Comparison of ENCODE assay signal across 25 mouse cellular contexts in the genomic region with DNA sequence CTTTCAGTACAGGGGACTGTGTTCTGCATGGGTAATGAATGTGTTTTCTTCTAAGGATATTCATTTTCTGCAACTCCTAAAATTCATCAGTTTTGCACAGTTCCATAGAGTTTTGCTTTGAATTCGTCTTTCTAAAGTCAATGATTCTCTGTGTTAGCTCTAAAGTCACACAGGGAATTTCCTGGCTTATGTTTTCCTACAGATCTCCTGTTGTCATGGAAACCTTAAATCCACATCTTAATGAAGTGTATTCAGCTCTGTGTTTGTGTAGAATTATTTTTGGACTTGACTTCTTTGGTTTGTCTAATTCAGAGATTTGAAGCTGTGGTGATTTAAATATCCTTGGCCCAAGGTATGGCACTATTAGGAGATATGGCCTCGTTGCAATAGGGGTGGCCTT. TPM values are rescaled to one million over a fixed set of nuclear protein-coding genes. Genes with fewer than 3 reads are reported as not detected.
DNase-seq lines count a peak whose midpoint lies in the region; ATAC-seq and TF ChIP-seq lines count a peak whose summit lies in the region.
"Had no signal": no experiment of that assay in that cellular context is flagged by ENCODE, and none has a peak within 500 bp of the region (broad histone marks: within the 10 kb centered on the region; RNA-seq: fewer than 3 reads in every experiment).

No protein-coding gene starts in this region.

- WGBS in midbrain, embryonic 14.5 days, result 56% methylated on average over 2 of the region's 2 CpGs
- 49% methylated on average over 2 of the region's 2 CpGs for WGBS in midbrain, embryonic 13.5 days
- WGBS in embryonic facial prominence, embryonic 10.5 days, result 64% methylated on average over 2 of the region's 2 CpGs

- H3K9me3 ChIP-seq in midbrain, embryonic 14.5 days (ENCODE audit: control insufficient read depth, low read length), result no peaks in the 10 kb centered on the region
- H3K9me3 ChIP-seq in midbrain, embryonic 13.5 days, result no peaks in the 10 kb centered on the region
- H3K9me3 ChIP-seq in embryonic facial prominence, embryonic 10.5 days, result peaks cover 8% of the 10 kb centered on the region; the same call in 1 of the 2 replicates
- H3K9me3 ChIP-seq: embryonic facial prominence, embryonic 13.5 days; embryonic facial prominence, embryonic 15.5 days had no signal

- no peak overlapping the region for H3K27ac ChIP-seq in midbrain, embryonic 14.5 days (replicated peaks; ENCODE audit: low read depth, low read length)
- H3K27ac ChIP-seq in midbrain, embryonic 13.5 days, result no peak overlapping the region
- no peak overlapping the region for H3K27ac ChIP-seq in embryonic facial prominence, embryonic 10.5 days (replicated peaks)
- H3K27ac ChIP-seq: embryonic facial prominence, embryonic 13.5 days; embryonic facial prominence, embryonic 15.5 days; forebrain, embryonic 10.5 days; forebrain, embryonic 12.5 days had no signal

- no peak for TF ChIP-seq CTCF in brain, embryonic 14.5 days (IDR thresholded peaks at IDR 0.05; ENCODE audit: borderline replicate concordance, extremely low read depth, insufficient read depth, insufficient read length)

- DNase-seq in frontal cortex, postnatal 25 days (ENCODE audit: low spot score in 2 of 2), result no peak
- peak; percentile 2 for DNase-seq in midbrain, embryonic 14.5 days
- peak; percentile 63 for DNase-seq in brain, adult 2 months (ENCODE audit: low read depth, low spot score)
- peak; percentile 0 for DNase-seq in brain, embryonic 14.5 days (ENCODE audit: low read depth)
- no peak for DNase-seq in adrenal gland, adult (ENCODE audit: inconsistent age in 2 of 2, low spot score in 1 of 2)
- no peak for DNase-seq in embryonic facial prominence, embryonic 10.5 days (ENCODE audit: low spot score)
- DNase-seq: adrenal gland, adult 8-10 months; adrenal gland, postnatal 14 days; adrenal gland, postnatal 36 days; cerebellum, adult 11-12 months; cerebellum, adult 2 months; cerebellum, adult 9-10 months; cerebellum, postnatal 10 days; cerebellum, postnatal 25 days had no signal

- no peak overlapping the region for H3K4me3 ChIP-seq in midbrain, embryonic 14.5 days (replicated peaks; ENCODE audit: low read depth, low read length)
- no peak overlapping the region for H3K4me3 ChIP-seq in midbrain, embryonic 13.5 days (replicated peaks)
- no peak overlapping the region for H3K4me3 ChIP-seq in embryonic facial prominence, embryonic 10.5 days
- H3K4me3 ChIP-seq: embryonic facial prominence, embryonic 13.5 days; embryonic facial prominence, embryonic 15.5 days; erythroblast, embryonic 14.5 days; forebrain, embryonic 10.5 days; forebrain, embryonic 12.5 days had no signal

- H3K9ac ChIP-seq in midbrain, embryonic 14.5 days (replicated peaks; ENCODE audit: low read length), result no peak overlapping the region
- H3K9ac ChIP-seq in midbrain, embryonic 13.5 days (replicated peaks), result no peak overlapping the region
- H3K9ac ChIP-seq: embryonic facial prominence, embryonic 13.5 days; embryonic facial prominence, embryonic 15.5 days; forebrain, embryonic 12.5 days had no signal

- H3K4me2 ChIP-seq in midbrain, embryonic 14.5 days (ENCODE audit: low read length), result no peak overlapping the region
- no peak overlapping the region for H3K4me2 ChIP-seq in midbrain, embryonic 13.5 days (replicated peaks)
- H3K4me2 ChIP-seq: embryonic facial prominence, embryonic 13.5 days; embryonic facial prominence, embryonic 15.5 days; forebrain, embryonic 12.5 days had no signal

- no peaks in the 10 kb centered on the region for H3K36me3 ChIP-seq in midbrain, embryonic 14.5 days (ENCODE audit: control insufficient read depth, insufficient read depth, low read length)
- H3K36me3 ChIP-seq in midbrain, embryonic 13.5 days, result no peaks in the 10 kb centered on the region
- no peaks in the 10 kb centered on the region for H3K36me3 ChIP-seq in embryonic facial prominence, embryonic 10.5 days (replicated peaks)
- H3K36me3 ChIP-seq: embryonic facial prominence, embryonic 13.5 days; embryonic facial prominence, embryonic 15.5 days; forebrain, embryonic 10.5 days; forebrain, embryonic 12.5 days had no signal

- H3K27me3 ChIP-seq in midbrain, embryonic 14.5 days (ENCODE audit: control insufficient read depth, insufficient read depth, low read length), result no peaks in the 10 kb centered on the region
- H3K27me3 ChIP-seq in midbrain, embryonic 13.5 days, result no peaks in the 10 kb centered on the region
- no peaks in the 10 kb centered on the region for H3K27me3 ChIP-seq in embryonic facial prominence, embryonic 10.5 days (replicated peaks; ENCODE audit: low read depth, poor library complexity, severe bottlenecking)
- H3K27me3 ChIP-seq: embryonic facial prominence, embryonic 13.5 days; embryonic facial prominence, embryonic 15.5 days; forebrain, embryonic 12.5 days had no signal

- H3K4me1 ChIP-seq in midbrain, embryonic 14.5 days (ENCODE audit: control insufficient read depth, insufficient read depth, low read length), result no peaks in the 10 kb centered on the region
- H3K4me1 ChIP-seq in midbrain, embryonic 13.5 days (replicated peaks), result no peaks in the 10 kb centered on the region
- H3K4me1 ChIP-seq in embryonic facial prominence, embryonic 10.5 days, result no peaks in the 10 kb centered on the region
- H3K4me1 ChIP-seq: embryonic facial prominence, embryonic 13.5 days; embryonic facial prominence, embryonic 15.5 days; forebrain, embryonic 10.5 days; forebrain, embryonic 12.5 days had no signal

- peak; percentile 90 for ATAC-seq in frontal cortex, adult (ENCODE audit: low TSS enrichment)
- ATAC-seq in midbrain, embryonic 14.5 days (ENCODE audit: low FRiP score, low TSS enrichment), result no peak
- no peak for ATAC-seq in midbrain, embryonic 13.5 days
- ATAC-seq: forebrain, embryonic 14.5 days had no signal

- TF ChIP-seq POLR2A in brain, embryonic 14.5 days (IDR thresholded peaks at IDR 0.05; ENCODE audit: borderline replicate concordance, extremely low read depth, insufficient read depth, insufficient read length, poor library complexity, severe bottlenecking), result no peak

RNA-seq across cellular contexts. Expression of gene Vmn1r44, which starts 0.4 kb away (rescaled TPM):
- not detected in 2 replicates for polyA plus RNA-seq in midbrain, embryonic 14.5 days (2014; fragmentation: Nextera tagmentation; extraction: Ambion mirVana)
- polyA plus RNA-seq in midbrain, embryonic 13.5 days (2015; fragmentation: Nextera tagmentation; extraction: Ambion mirVana), result not detected in 2 replicates
- not detected in 2 replicates for polyA plus RNA-seq in brain, embryonic 14.5 days (2012; rRNA removed)
- polyA plus RNA-seq in embryonic facial prominence, embryonic 10.5 days (2016; fragmentation: Nextera tagmentation; extraction: Ambion mirVana), result not detected in 2 replicates
- polyA plus RNA-seq: C2C12; cerebellum, adult 2 months; cortical plate, adult 2 months; embryonic facial prominence, embryonic 11.5 days; embryonic facial prominence, embryonic 13.5 days; embryonic facial prominence, embryonic 15.5 days; erythroblast, embryonic 14.5 days; forebrain, embryonic 10.5 days; forebrain, embryonic 12.5 days; forebrain, embryonic 14.5 days had no signal

RNA-seq across cellular contexts. Expression of gene Vmn1r42, which starts 7.6 kb away (rescaled TPM):
- not detected in 2 replicates for polyA plus RNA-seq in midbrain, embryonic 14.5 days (2014; fragmentation: Nextera tagmentation; extraction: Ambion mirVana)
- polyA plus RNA-seq in midbrain, embryonic 13.5 days (2015; fragmentation: Nextera tagmentation; extraction: Ambion mirVana), result not detected in 2 replicates
- not detected in 2 replicates for polyA plus RNA-seq in brain, embryonic 14.5 days (2012; rRNA removed)
- polyA plus RNA-seq in embryonic facial prominence, embryonic 10.5 days (2016; fragmentation: Nextera tagmentation; extraction: Ambion mirVana), result not detected in 2 replicates
- polyA plus RNA-seq: C2C12; cerebellum, adult 2 months; cortical plate, adult 2 months; embryonic facial prominence, embryonic 11.5 days; embryonic facial prominence, embryonic 13.5 days; embryonic facial prominence, embryonic 15.5 days; erythroblast, embryonic 14.5 days; forebrain, embryonic 10.5 days; forebrain, embryonic 12.5 days; forebrain, embryonic 14.5 days had no signal

RNA-seq across cellular contexts. Expression of gene Vmn1r43, which starts 7.6 kb away (rescaled TPM):
- not detected in 2 replicates for polyA plus RNA-seq in midbrain, embryonic 14.5 days (2014; fragmentation: Nextera tagmentation; extraction: Ambion mirVana)
- polyA plus RNA-seq in midbrain, embryonic 13.5 days (2015; fragmentation: Nextera tagmentation; extraction: Ambion mirVana), result not detected in 2 replicates
- not detected in 2 replicates for polyA plus RNA-seq in brain, embryonic 14.5 days (2012; rRNA removed)
- polyA plus RNA-seq in embryonic facial prominence, embryonic 10.5 days (2016; fragmentation: Nextera tagmentation; extraction: Ambion mirVana), result not detected in 2 replicates
- polyA plus RNA-seq: cerebellum, adult 2 months; cortical plate, adult 2 months; embryonic facial prominence, embryonic 11.5 days; embryonic facial prominence, embryonic 13.5 days; forebrain, embryonic 10.5 days; forebrain, embryonic 12.5 days; forebrain, embryonic 14.5 days had no signal

RNA-seq across cellular contexts. Expression of gene Vmn1r45, which starts 56.6 kb away (rescaled TPM):
- not detected in 2 replicates for polyA plus RNA-seq in midbrain, embryonic 14.5 days (2014; fragmentation: Nextera tagmentation; extraction: Ambion mirVana)
- not detected in 2 replicates for polyA plus RNA-seq in midbrain, embryonic 13.5 days (2015; fragmentation: Nextera tagmentation; extraction: Ambion mirVana)
- polyA plus RNA-seq in brain, embryonic 14.5 days (2012; rRNA removed), result not detected in 2 replicates
- not detected in 2 replicates for polyA plus RNA-seq in embryonic facial prominence, embryonic 10.5 days (2016; fragmentation: Nextera tagmentation; extraction: Ambion mirVana)
- polyA plus RNA-seq: C2C12; cerebellum, adult 2 months; cortical plate, adult 2 months; embryonic facial prominence, embryonic 11.5 days; embryonic facial prominence, embryonic 13.5 days; embryonic facial prominence, embryonic 15.5 days; erythroblast, embryonic 14.5 days; forebrain, embryonic 10.5 days; forebrain, embryonic 12.5 days; forebrain, embryonic 14.5 days had no signal

Comparison
In these comparisons a context has a peak if more than half of its experiments do, and no peak if none do; other contexts are left out.
1. DNase-seq: peak in midbrain, embryonic 14.5 days (single experiment), brain, adult 2 months (single experiment) and brain, embryonic 14.5 days (single experiment); none in frontal cortex, postnatal 25 days (0 of 2), adrenal gland, adult (0 of 2) and embryonic facial prominence, embryonic 10.5 days (single experiment).